Mouse (Mus musculus) hindbrain, embryonic 10.5 days (tissue): ENCODE measurements around the gene Pmm1. TPM values are rescaled to one million over a fixed set of nuclear protein-coding genes. Genes with fewer than 3 reads are reported as not detected.
"Not testable (repeated sequence)": the region's sequence is repeated elsewhere in the genome, so short reads cannot be mapped to it uniquely, and the experiment has no call there.

Experiments
- DNase-seq: peaks from one replicate; pipeline ENCODE4 v3.0.0-alpha.2; 2017; ENCODE audit warnings: low spot score
- H3K27ac ChIP-seq: fragments of 300-500 bp; sonication (generic); 2 replicates; pipeline ENCODE4 v1.5.1; 2016; ENCODE audit warnings: mild to moderate bottlenecking, moderate library complexity
- H3K27me3 ChIP-seq: fragments of 300-500 bp; sonication (generic); 2 replicates; pipeline ENCODE4 v1.6.1; 2016; ENCODE audit warnings: mild to moderate bottlenecking; ENCODE audit not compliant: poor library complexity, insufficient read depth, severe bottlenecking
- H3K36me3 ChIP-seq: fragments of 300-500 bp; sonication (generic); 2 replicates; pipeline ENCODE4 v1.6.1; 2016; ENCODE audit warnings: mild to moderate bottlenecking, moderate library complexity
- H3K4me1 ChIP-seq: fragments of 300-500 bp; sonication (generic); replicated peaks from 2 replicates; pipeline ENCODE4 v1.6.1; 2016; ENCODE audit warnings: mild to moderate bottlenecking
- H3K4me3 ChIP-seq: fragments of 300-500 bp; sonication (generic); 2 replicates; pipeline ENCODE4 v1.5.1; 2016; ENCODE audit warnings: mild to moderate bottlenecking, moderate library complexity
- H3K9me3 ChIP-seq: fragments of 300-500 bp; sonication (generic); 2 replicates; pipeline ENCODE4 v1.6.1; 2016; ENCODE audit warnings: mild to moderate bottlenecking, moderate library complexity
- WGBS: fragments of 180-500 bp; shearing (Covaris S2); methylation state at CpG from one replicate; pipeline ENCODE4 v1.1.7; 2016; 5-methylcytosine and 5-hydroxymethylcytosine counted together
- polyA plus RNA-seq: library from polyadenylated mRNA; unstranded; fragments of >200 nt; fragmentation: Nextera tagmentation; extraction: Ambion mirVana; gene quantifications from 2 replicates; pipeline ENCODE4 v1.2.1, GENCODE M21; 2016

Pmm1 gene
- polyA plus RNA-seq, 1 experiment from 2014 or later, result 37.3 TPM

DNA sequence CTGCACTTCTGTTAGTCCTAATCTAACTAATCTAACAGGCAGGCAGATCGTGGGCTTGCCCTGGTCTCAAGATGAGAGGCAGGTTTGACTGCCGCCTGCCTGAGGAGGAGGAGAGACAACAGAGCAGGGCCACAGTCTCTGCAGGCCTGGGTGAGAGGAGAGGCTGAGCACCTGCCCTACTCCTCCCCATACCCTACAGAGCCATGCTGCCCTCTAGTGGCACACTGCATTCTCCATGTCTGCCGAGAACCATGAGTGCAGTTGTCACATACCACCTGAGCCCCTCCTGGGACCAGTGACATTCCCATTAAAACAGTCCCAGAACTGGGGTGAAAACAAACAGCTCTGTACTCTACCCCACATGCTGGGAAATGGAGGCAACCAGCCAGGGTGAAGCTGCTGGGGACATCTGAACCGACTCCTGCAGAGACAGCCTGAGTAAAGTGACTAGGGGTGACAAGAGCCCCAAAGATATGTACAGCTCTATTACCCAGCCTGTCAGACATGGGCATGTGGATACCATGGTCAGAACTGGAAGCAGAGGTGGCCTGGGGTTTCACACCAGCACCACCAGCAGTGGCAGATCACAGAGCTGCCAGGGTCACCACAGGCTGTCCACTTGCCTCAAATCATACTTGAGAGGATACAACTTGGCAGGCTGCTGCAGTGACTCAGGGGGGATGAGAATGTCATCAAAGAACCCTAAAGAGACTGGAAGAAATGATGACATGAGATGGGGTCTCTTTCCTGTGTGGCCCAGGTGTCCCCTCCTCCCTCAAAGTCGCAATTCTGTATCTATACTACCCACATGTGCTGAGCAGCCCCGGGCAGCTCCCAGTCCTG is 42.9 kb downstream of the Pmm1 start:
- Histone ChIP-seq H3K36me3 (peaks cover 77% of the 10 kb centered on the region), H3K4me3 (no peak overlapping the region), H3K27me3 (no peaks in the 10 kb centered on the region), H3K4me1 (no peaks in the 10 kb centered on the region), H3K27ac (no peak overlapping the region), H3K9me3 (no peaks in the 10 kb centered on the region)
- DNase-seq, result peak; percentile 54
- 60% methylated on average over 6 of the region's 6 CpGs for WGBS

- Histone ChIP-seq H3K4me1 (no peaks in the 10 kb centered on the region), H3K27me3 (no peaks in the 10 kb centered on the region), H3K27ac (no peak overlapping the region), H3K4me3 (no peak overlapping the region), H3K36me3 (peaks cover 79% of the 10 kb centered on the region), H3K9me3 (no peaks in the 10 kb centered on the region)
- no peak for DNase-seq
- WGBS, result 92% methylated on average over 12 of the region's 12 CpGs
Observed at GRCm38 (mm10) chr15:81917201-81917600, 43.5 kb downstream of the Pmm1 start.

DNA sequence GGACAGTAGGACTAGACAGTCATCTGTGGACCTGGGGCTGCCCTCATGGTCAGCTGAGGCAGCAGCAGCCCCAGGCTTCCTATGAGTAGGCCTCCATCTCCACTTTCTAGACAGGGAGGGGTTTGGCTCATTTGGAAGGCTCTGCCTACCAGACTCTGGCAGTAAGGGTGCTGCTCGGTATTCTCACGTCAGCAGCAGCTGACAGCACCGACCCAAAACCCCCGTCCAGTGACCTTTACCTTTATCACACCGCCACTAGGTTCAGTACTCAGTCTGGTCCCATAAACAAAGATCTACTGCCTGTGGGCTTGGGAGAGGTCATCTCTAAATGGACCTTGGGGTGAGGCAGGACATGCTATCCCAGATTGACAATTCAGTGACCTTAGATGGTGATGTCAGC is 45.1 kb downstream of the Pmm1 start:
- WGBS, result 85% methylated on average over 5 of the region's 5 CpGs
- Histone ChIP-seq H3K9me3 (no peaks in the 10 kb centered on the region), H3K36me3 (peaks cover 86% of the 10 kb centered on the region), H3K4me1 (no peaks in the 10 kb centered on the region), H3K4me3 (no peak overlapping the region), H3K27me3 (no peaks in the 10 kb centered on the region), H3K27ac (no peak overlapping the region)
- no peak for DNase-seq

- H3K27me3 ChIP-seq, result no peaks in the 10 kb centered on the region
- no peaks in the 10 kb centered on the region for H3K9me3 ChIP-seq
- H3K27ac ChIP-seq, result no peak overlapping the region
- H3K4me1 ChIP-seq, result no peaks in the 10 kb centered on the region
- 88% methylated on average over 5 of the region's 5 CpGs for WGBS
- no peak overlapping the region for H3K4me3 ChIP-seq
- no peak for DNase-seq
- peaks cover 93% of the 10 kb centered on the region for H3K36me3 ChIP-seq
Observed at GRCm38 (mm10) chr15:81914668-81915067, 46.1 kb downstream of the Pmm1 start.

- Histone ChIP-seq H3K27ac (no peak overlapping the region), H3K9me3 (no peaks in the 10 kb centered on the region), H3K4me1 (no peaks in the 10 kb centered on the region), H3K27me3 (no peaks in the 10 kb centered on the region), H3K36me3 (peaks cover 100% of the 10 kb centered on the region), H3K4me3 (no peak overlapping the region)
- no peak for DNase-seq
- 72% methylated on average over 2 of the region's 2 CpGs for WGBS
Observed at GRCm38 (mm10) chr15:81912498-81912897, 48.2 kb downstream of the Pmm1 start.

GRCm38 (mm10) chr15:81908767-81909166 is 52.0 kb downstream of the Pmm1 start:
- H3K9me3 ChIP-seq, H3K4me3 ChIP-seq, DNase-seq, H3K4me1 ChIP-seq, H3K27me3 ChIP-seq, H3K27ac ChIP-seq: not testable (repeated sequence)
- H3K36me3 ChIP-seq, result peaks cover 100% of the 10 kb centered on the region
- WGBS, result 94% methylated on average over 4 of the region's 4 CpGs

- Histone ChIP-seq H3K27me3 (no peaks in the 10 kb centered on the region), H3K4me3 (no peak overlapping the region), H3K4me1 (no peaks in the 10 kb centered on the region), H3K9me3 (no peaks in the 10 kb centered on the region), H3K27ac (no peak overlapping the region), H3K36me3 (peaks cover 100% of the 10 kb centered on the region)
- no peak for DNase-seq
- WGBS, result 94% methylated on average over 8 of the region's 8 CpGs
Observed at GRCm38 (mm10) chr15:81907953-81908352, 52.8 kb downstream of the Pmm1 start.

DNA sequence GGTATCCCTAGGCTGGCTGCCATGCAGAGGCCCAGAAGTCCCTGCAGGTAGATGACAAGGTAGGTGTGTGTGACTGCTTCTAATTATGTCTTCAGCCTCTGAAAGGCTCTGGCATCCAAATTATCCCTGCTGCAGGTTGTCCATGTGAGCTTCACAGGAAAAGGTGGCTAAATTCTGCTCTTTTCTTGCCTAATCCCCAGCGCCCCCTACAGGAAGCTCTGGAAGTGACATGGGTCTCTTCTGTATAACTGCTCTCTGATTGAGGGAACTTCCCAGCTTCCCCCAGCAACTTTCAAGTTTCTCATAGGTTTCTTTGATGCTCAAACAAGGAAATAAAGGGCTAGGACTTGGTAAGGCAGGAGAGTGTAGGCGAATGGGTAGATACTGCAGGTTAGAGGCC is 55.8 kb downstream of the Pmm1 start:
- Histone ChIP-seq H3K36me3 (peaks cover 99% of the 10 kb centered on the region), H3K27ac (no peak overlapping the region), H3K4me3 (no peak overlapping the region), H3K4me1 (no peaks in the 10 kb centered on the region), H3K27me3 (no peaks in the 10 kb centered on the region), H3K9me3 (no peaks in the 10 kb centered on the region)
- peak; percentile 65 for DNase-seq
- 34% methylated on average over 2 of the region's 2 CpGs for WGBS

Other genes starting within 250 kb of the Pmm1 start
- 37.9 and 40.8 TPM in 2 replicates for gene Zc3h7b, start 215.9 kb downstream of the Pmm1 start, polyA plus RNA-seq
- gene Rangap1, start 215.4 kb downstream of the Pmm1 start, polyA plus RNA-seq, result 166 and 178 TPM in 2 replicates
- gene Tef, start 158.5 kb downstream of the Pmm1 start, polyA plus RNA-seq, result 16.4 and 19.4 TPM in 2 replicates
- 18.6 and 19.1 TPM in 2 replicates for gene Tob2, start 102.1 kb downstream of the Pmm1 start, polyA plus RNA-seq
- gene Phf5a, start 89.0 kb downstream of the Pmm1 start, polyA plus RNA-seq, result 212 and 249 TPM in 2 replicates
- gene Aco2, start 88.6 kb downstream of the Pmm1 start, polyA plus RNA-seq, result 157 and 175 TPM in 2 replicates
- gene Polr3h, start 34.7 kb downstream of the Pmm1 start, polyA plus RNA-seq, result 84.8 and 86.3 TPM in 2 replicates
- gene Csdc2, start 24.2 kb downstream of the Pmm1 start, polyA plus RNA-seq, result 13.8 and 33.7 TPM in 2 replicates
- not detected in 2 replicates for gene 1700029P11Rik, start 19.6 kb upstream of the Pmm1 start, polyA plus RNA-seq
- gene Xrcc6, start 26.9 kb upstream of the Pmm1 start, polyA plus RNA-seq, result 62.1 and 75.1 TPM in 2 replicates
- 36.4 and 39.7 TPM in 2 replicates for gene Desi1, start 72.9 kb upstream of the Pmm1 start, polyA plus RNA-seq
- 276 and 351 TPM in 2 replicates for gene Snu13, start 86.7 kb upstream of the Pmm1 start, polyA plus RNA-seq
- not detected in 2 replicates for gene 4930407I10Rik, start 98.2 kb upstream of the Pmm1 start, polyA plus RNA-seq
- gene Mei1, start 109.1 kb upstream of the Pmm1 start, polyA plus RNA-seq, result 0.06 TPM in 1 of 2 replicates, not detected in the other
- gene Ccdc134, start 167.0 kb upstream of the Pmm1 start, polyA plus RNA-seq, result 19.6 and 23.4 TPM in 2 replicates
- 211 and 242 TPM in 2 replicates for gene Srebf2, start 186.3 kb upstream of the Pmm1 start, polyA plus RNA-seq